Mouse (Mus musculus): Measurements from ENCODE around the gene Vrk3.

Vrk3 gene

DNA sequence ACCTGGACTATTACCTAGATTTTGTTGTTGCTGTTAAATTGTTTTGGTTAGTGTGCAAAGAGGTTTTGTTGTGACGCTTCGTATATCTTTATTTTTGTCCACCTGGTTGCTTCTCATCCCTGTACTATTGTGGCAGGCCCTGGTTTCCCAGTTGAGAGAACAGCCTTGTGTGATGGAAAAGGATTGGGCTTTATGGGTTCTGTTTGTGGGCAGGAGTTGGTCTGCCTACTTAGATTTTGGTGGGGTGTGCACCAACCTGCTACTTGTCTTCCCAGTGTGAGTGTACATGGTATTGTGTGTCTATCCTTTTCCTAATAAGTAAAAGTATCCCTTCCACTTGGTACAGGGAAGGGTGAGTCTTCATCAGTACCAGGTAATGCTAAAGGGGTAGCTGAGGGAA is 71.2 kb downstream of the Vrk3 start:
- DNase-seq: peak; percentile 0

DNA sequence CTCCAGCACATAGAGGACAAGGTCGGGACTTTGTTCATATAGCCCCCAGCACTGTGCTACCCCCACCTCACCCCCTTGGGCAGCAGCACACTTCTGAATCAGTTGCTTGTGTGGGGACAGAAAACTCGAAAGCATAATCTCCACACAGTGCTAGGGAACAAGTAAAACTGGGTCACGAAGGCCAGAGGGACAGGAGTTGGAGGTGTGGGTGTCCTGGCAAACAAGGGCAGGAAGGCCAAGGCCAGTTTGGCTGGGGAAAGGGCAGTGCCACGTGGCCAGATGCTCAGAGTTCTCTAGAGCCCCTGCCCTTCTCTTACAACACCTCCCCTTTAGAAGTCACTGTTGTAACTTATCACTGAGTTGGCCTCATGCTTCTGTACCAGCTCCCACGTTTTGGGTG is 71.7 kb downstream of the Vrk3 start:
- peak; percentile 0 to 1 for DNase-seq

DNA sequence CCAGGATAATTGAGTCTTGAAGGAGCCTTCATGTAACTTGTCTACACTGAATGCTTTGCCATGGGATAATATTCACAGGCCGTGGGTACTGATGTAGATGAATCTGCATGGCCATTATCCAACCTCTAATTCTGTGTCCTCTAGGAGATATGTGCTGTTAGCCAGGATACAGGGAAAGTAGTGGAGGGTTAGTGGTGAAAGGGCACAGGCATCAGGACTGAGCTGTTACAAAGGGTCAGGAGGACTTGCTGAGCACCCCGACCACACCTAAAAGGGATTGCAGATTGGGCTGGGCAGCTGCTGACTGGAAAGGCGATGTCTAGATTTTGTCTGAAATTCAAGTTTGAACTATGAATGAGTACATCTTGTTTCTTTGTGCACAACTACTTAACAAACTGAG is 72.3 kb downstream of the Vrk3 start:
- peak; percentile 0 for DNase-seq

DNA sequence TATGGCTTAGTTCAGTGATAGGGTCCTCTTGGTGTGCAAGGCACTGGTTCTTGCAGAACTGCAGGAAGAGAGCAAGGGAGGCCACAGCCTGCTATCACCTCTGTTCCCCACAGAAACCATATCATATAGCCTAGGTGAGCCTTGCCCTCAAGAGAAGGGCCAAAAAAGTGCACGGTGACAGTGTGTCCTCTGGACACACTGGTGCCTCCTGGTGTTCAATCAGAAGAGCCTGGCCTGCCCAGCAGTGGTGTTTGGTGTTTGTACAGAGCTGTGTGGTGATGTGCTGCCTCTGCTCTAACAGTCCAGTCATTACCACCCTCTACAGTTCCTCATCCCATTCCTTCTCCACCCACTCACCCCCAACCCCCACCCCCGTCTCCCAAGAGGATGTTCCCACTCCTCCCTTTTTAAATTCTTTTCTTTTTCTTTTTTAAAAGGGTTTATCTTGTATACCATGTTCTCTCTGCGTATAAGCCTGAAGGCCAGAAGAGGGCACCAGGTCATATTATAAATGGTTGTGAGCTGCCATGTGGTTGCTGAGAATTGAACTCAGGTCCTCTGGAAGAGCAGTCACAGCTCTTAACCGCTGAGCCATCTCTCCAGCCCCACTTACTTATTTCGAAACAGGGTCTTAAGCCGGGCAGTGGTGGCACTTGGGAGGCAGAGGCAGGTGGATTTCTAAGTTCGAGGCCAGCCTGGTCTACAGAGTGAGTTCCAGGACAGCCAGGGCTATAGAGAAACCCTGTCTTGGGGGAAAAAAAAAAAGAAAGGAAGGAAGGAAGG is 73.6 kb downstream of the Vrk3 start:
- peak; percentile 3 to 6 for DNase-seq

DNA sequence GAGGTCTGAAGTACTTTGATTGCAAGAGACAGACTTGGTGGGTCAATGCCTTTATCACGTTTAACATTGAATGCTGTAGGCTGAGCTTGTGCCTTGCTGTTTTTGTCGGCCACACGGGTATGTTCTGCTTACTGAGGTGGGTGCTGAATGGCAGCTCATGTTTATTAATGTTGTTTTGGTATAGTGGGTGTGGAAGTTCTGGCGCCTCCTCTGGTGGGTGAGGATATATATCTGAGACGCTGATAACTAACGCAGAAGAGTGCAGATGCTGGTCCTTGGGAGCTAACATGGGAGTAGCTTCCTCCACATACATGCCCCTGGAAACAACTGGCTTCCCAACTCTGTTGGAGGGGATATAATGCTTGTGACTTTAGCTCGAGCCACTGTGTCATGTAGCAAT is 75.2 kb downstream of the Vrk3 start:
- no peak for DNase-seq

DNA sequence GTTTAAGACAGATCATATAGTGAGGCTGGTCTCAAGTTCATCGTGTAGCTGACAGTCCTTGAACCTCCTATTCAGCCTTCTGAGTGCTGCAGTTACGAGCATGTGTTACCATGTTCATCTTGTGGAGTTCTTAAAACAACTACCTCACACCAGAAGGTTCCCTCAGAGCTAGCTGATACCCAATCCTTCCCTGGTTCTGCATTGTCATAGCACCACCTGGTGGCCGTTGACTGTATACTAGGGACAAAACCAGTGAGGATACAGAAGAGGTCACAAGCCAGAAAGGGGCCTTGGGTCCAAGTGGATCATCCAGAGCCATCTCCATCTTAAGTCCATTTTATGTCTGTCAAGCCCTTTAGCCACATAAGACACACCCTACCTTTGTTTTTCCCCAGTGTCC is 76.7 kb downstream of the Vrk3 start:
- peak; percentile 89 for DNase-seq

DNA sequence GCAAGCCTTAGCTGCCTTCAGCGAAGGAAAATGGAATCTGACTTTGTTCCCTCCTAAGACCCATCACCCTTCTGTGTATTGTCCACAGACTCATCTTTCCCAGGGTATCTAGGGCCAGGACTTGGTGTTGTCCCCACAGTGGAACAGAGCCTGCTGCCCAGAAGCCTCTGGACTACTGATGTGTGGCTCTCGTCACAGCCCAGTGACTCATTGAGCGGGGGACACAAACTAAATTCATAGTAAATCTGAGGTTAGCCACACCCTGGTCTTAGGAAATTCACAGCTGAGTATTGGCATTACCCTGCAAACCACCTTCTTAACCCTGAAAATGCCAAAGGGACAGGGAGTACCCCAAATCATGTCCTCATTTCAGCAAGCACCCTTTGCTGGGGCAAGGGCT is 78.6 kb downstream of the Vrk3 start:
- DNase-seq: no peak
